ENCODE assay signal across 8 mouse cellular contexts in the genomic region with DNA sequence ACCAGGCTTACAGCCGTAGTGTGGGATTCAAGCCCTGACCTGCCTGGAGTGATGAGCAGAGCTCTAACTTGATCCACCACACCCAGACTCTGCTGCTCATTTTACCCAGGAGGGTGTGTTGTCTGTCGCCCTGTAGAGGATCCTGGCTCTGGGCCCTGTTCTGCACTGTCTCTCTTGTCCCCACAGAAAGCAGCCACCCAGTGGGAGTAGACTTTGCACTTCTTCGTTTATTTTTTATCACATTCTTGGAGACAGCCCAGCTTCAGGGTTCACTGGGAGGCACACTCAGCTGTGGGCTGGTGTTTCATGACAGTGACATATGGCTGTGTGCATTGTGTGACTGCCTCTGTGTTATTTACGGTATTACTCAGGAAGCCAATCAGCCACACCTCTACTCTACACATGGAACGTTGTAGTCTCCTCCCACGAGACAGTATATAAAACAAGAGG. TPM values are rescaled to one million over a fixed set of nuclear protein-coding genes. Genes with fewer than 3 reads are reported as not detected.
DNase-seq lines count a peak whose midpoint lies in the region.

No protein-coding gene starts in this region.

- peak; percentile 25 to 54 for DNase-seq in layer of hippocampus, adult 18-20 months (ENCODE audit: low spot score in 2 of 2)
- no peak for DNase-seq in layer of hippocampus, postnatal 10 days (ENCODE audit: low spot score in 2 of 2)
- peak; percentile 77 to 82 for DNase-seq in frontal cortex, adult 2 months (ENCODE audit: extremely low spot score in 1 of 2, low spot score in 1 of 2)
- peak; percentile 39 to 66 for DNase-seq in kidney, postnatal 4 days
- peak; percentile 82 for DNase-seq in lung, postnatal 10 days
- no peak for DNase-seq in gastrocnemius, adult 18-20 months (ENCODE audit: low spot score)
- no peak for DNase-seq in thymus, postnatal 14 days
- DNase-seq in Muller cell, postnatal 12 days (ENCODE audit: inconsistent ontology term): no peak

RNA-seq across cellular contexts. Expression of a gene that starts 23.6 kb away (rescaled TPM):
- total RNA-seq in layer of hippocampus, adult 18-20 months (2021): 10 to 100 TPM; 12.2 to 15.4 TPM
- 1 to 10 TPM; 7.1 to 8.7 TPM for total RNA-seq in layer of hippocampus, postnatal 10 days (2021)
- polyA plus RNA-seq in frontal cortex, adult 2 months (2012; rRNA removed): 3.8 and 3.9 TPM in 2 replicates
- total RNA-seq in gastrocnemius, adult 18-20 months (2021): 1 to 10 TPM; 1.3 to 2.0 TPM

RNA-seq across cellular contexts. Expression of a gene that starts 28.1 kb away (rescaled TPM):
- total RNA-seq in layer of hippocampus, adult 18-20 months (2021): 10 to 100 TPM; 12.7 TPM
- 10 to 100 TPM; 14.9 to 16.4 TPM for total RNA-seq in layer of hippocampus, postnatal 10 days (2021)
- polyA plus RNA-seq in frontal cortex, adult 2 months (2012; rRNA removed): 18.3 and 24.3 TPM in 2 replicates
- total RNA-seq in gastrocnemius, adult 18-20 months (2021): 1 to 10 TPM; 3.3 to 3.7 TPM

RNA-seq across cellular contexts. Expression of a gene that starts 33.4 kb away (rescaled TPM):
- total RNA-seq in layer of hippocampus, adult 18-20 months (2021): 1 to 10 TPM; 4.0 to 4.3 TPM
- 1 to 10 TPM; 2.7 TPM for total RNA-seq in layer of hippocampus, postnatal 10 days (2021)
- 0.46 and 0.64 TPM in 2 replicates for polyA plus RNA-seq in frontal cortex, adult 2 months (2012; rRNA removed)
- total RNA-seq in gastrocnemius, adult 18-20 months (2021): not detected

RNA-seq across cellular contexts. Expression of a gene that starts 34.0 kb away (rescaled TPM):
- 1 to 10 TPM; 1.0 to 1.1 TPM for total RNA-seq in layer of hippocampus, adult 18-20 months (2021)
- total RNA-seq in layer of hippocampus, postnatal 10 days (2021): not detected
- not detected in 2 replicates for polyA plus RNA-seq in frontal cortex, adult 2 months (2012; rRNA removed)
- total RNA-seq in gastrocnemius, adult 18-20 months (2021): not detected

RNA-seq across cellular contexts. Expression of a gene that starts 45.0 kb away (rescaled TPM):
- 10 to 100 TPM; 61.8 to 63.9 TPM for total RNA-seq in layer of hippocampus, adult 18-20 months (2021)
- total RNA-seq in layer of hippocampus, postnatal 10 days (2021): 10 to 100 TPM; 61.8 to 63.0 TPM
- 66.1 and 67.8 TPM in 2 replicates for polyA plus RNA-seq in frontal cortex, adult 2 months (2012; rRNA removed)
- total RNA-seq in gastrocnemius, adult 18-20 months (2021): 10 to 100 TPM; 34.5 to 36.7 TPM

Comparison
In these comparisons a context has a peak if more than half of its experiments do, and no peak if none do; other contexts are left out.
1. DNase-seq: peak in layer of hippocampus, adult 18-20 months (2 of 2), frontal cortex, adult 2 months (2 of 2), kidney, postnatal 4 days (2 of 2) and lung, postnatal 10 days (single experiment); none in layer of hippocampus, postnatal 10 days (0 of 2), gastrocnemius, adult 18-20 months (single experiment), thymus, postnatal 14 days (single experiment) and Muller cell, postnatal 12 days (single experiment).